Mouse (Mus musculus) olfactory bulb, adult 2 months (tissue): ENCODE data around the gene Fscb. TPM values are rescaled to one million over a fixed set of nuclear protein-coding genes. Genes with fewer than 3 reads are reported as not detected.

Experiments
- H3K27ac ChIP-seq: fragments of 200-500 bp; 2 replicates; pipeline ENCODE4 v1.5.1; 2012; ENCODE audit warnings: low read depth, low read length; ENCODE audit not compliant: insufficient read depth
- H3K4me1 ChIP-seq: fragments of 200-500 bp; 2 replicates; pipeline ENCODE4 v1.6.1; 2012; ENCODE audit warnings: low read length; ENCODE audit not compliant: control insufficient read depth, insufficient read depth
- H3K4me3 ChIP-seq: fragments of 200-500 bp; 2 replicates; pipeline ENCODE4 v1.5.1; 2012; ENCODE audit warnings: mild to moderate bottlenecking, low read depth, low read length, moderate library complexity; ENCODE audit not compliant: insufficient read depth
- CTCF ChIP-seq: fragments of 200-500 bp; IDR thresholded peaks from 2 replicates; pipeline ENCODE4 v1.5.1; 2012; ENCODE audit warnings: low read depth, mild to moderate bottlenecking, low read length, moderate library complexity; ENCODE audit not compliant: insufficient read depth
- POLR2A ChIP-seq: fragments of 200-500 bp; IDR thresholded peaks from 2 replicates; pipeline ENCODE4 v1.6.1; 2012; ENCODE audit warnings: mild to moderate bottlenecking, low read depth, low read length, moderate library complexity; ENCODE audit not compliant: insufficient read depth
- WGBS: fragments of 180-500 bp; shearing (Covaris S2); methylation state at CpG from one replicate; pipeline ENCODE4 v1.1.7; 2018; 5-methylcytosine and 5-hydroxymethylcytosine counted together
- polyA plus RNA-seq: library from polyadenylated mRNA; stranded (reverse); fragments of >200 nt; gene quantifications from 2 replicates; pipeline ENCODE4 v1.2.4, GENCODE M21; 2012; ENCODE audit warnings: low replicate concordance; ENCODE audit not compliant: missing spikeins, insufficient read depth, insufficient read length

The Fscb gene
- polyA plus RNA-seq: not detected in 2 replicates

- WGBS: 84% methylated on average over 1 of the region's 1 CpGs
- Histone ChIP-seq H3K4me1 (no peaks in the 10 kb centered on the region), H3K27ac (no peak within 1 kb of the TSS), H3K4me3 (no peak within 1 kb of the TSS)
- TF ChIP-seq CTCF (no peak), POLR2A (no peak)
Observed at GRCm38 (mm10) chr12:64474590-64474989, at the start of gene Fscb. TSS of gene Fscb (minus strand) at chr12:64474690.

- no peaks in the 10 kb centered on the region for H3K4me1 ChIP-seq
Observed at GRCm38 (mm10) chr12:64516775-64517174, 42.3 kb upstream of the Fscb start.

GRCm38 (mm10) chr12:64513439-64513838 is 38.9 kb upstream of the Fscb start:
- Histone ChIP-seq H3K4me1 (no peaks in the 10 kb centered on the region), H3K4me3 (no peak overlapping the region), H3K27ac (no peak overlapping the region)
- WGBS: 37% methylated on average over 1 of the region's 1 CpGs
- TF ChIP-seq CTCF: no peak
- no peak for TF ChIP-seq POLR2A

More at GRCm38 (mm10) chr12:64516775-64517174, 42.3 kb upstream of the Fscb start:
- no peak for TF ChIP-seq POLR2A
- no peak for TF ChIP-seq CTCF
- Histone ChIP-seq H3K4me3 (no peak overlapping the region), H3K27ac (no peak overlapping the region)
- WGBS: 74% methylated on average over 2 of the region's 2 CpGs

GRCm38 (mm10) chr12:64497706-64498105 is 23.2 kb upstream of the Fscb start:
- no peak overlapping the region for H3K4me3 ChIP-seq
- no peak overlapping the region for H3K27ac ChIP-seq
- TF ChIP-seq CTCF (no peak), POLR2A (no peak)
- H3K4me1 ChIP-seq: no peaks in the 10 kb centered on the region
- 90% methylated on average over 5 of the region's 5 CpGs for WGBS

- no peak overlapping the region for H3K27ac ChIP-seq
- H3K4me1 ChIP-seq: no peaks in the 10 kb centered on the region
- no peak overlapping the region for H3K4me3 ChIP-seq
- TF ChIP-seq POLR2A: no peak
- no peak for TF ChIP-seq CTCF
- 94% methylated on average over 1 of the region's 1 CpGs for WGBS
Observed at GRCm38 (mm10) chr12:64473615-64474014, 875 bp downstream of the Fscb start.

GRCm38 (mm10) chr12:64473136-64473535 is 1.4 kb downstream of the Fscb start:
- Histone ChIP-seq H3K27ac (no peak overlapping the region), H3K4me1 (no peaks in the 10 kb centered on the region), H3K4me3 (no peak overlapping the region)
- TF ChIP-seq CTCF: no peak
- TF ChIP-seq POLR2A: no peak
- 91% methylated on average over 1 of the region's 1 CpGs for WGBS

GRCm38 (mm10) chr12:64455228-64455627 is 19.3 kb downstream of the Fscb start:
- Histone ChIP-seq H3K4me3 (no peak overlapping the region), H3K4me1 (no peaks in the 10 kb centered on the region), H3K27ac (no peak overlapping the region)
- TF ChIP-seq POLR2A (no peak), CTCF (no peak)

- H3K4me1 ChIP-seq: no peaks in the 10 kb centered on the region
- WGBS: 86% methylated on average over 9 of the region's 9 CpGs
- H3K4me3 ChIP-seq: no peak overlapping the region
- TF ChIP-seq POLR2A: no peak
- TF ChIP-seq CTCF: no peak
- H3K27ac ChIP-seq: no peak overlapping the region
Observed at GRCm38 (mm10) chr12:64449911-64450310, 24.6 kb downstream of the Fscb start.

GRCm38 (mm10) chr12:64436675-64437074 is 37.8 kb downstream of the Fscb start:
- Histone ChIP-seq H3K4me3 (no peak overlapping the region), H3K4me1 (no peaks in the 10 kb centered on the region), H3K27ac (no peak overlapping the region)
- 33% methylated on average over 2 of the region's 2 CpGs for WGBS
- no peak for TF ChIP-seq CTCF
- no peak for TF ChIP-seq POLR2A
